Mouse (Mus musculus): ENCODE measurements around the gene Tescl. TPM values are rescaled to one million over a fixed set of nuclear protein-coding genes. Genes with fewer than 3 reads are reported as not detected.
A peak's percentile ranks its signal among the peaks of the same experiment; 100 is the strongest.

Tescl gene
- polyA plus RNA-seq, 1 experiment from 2014 or later, result 0.15 TPM

DNA sequence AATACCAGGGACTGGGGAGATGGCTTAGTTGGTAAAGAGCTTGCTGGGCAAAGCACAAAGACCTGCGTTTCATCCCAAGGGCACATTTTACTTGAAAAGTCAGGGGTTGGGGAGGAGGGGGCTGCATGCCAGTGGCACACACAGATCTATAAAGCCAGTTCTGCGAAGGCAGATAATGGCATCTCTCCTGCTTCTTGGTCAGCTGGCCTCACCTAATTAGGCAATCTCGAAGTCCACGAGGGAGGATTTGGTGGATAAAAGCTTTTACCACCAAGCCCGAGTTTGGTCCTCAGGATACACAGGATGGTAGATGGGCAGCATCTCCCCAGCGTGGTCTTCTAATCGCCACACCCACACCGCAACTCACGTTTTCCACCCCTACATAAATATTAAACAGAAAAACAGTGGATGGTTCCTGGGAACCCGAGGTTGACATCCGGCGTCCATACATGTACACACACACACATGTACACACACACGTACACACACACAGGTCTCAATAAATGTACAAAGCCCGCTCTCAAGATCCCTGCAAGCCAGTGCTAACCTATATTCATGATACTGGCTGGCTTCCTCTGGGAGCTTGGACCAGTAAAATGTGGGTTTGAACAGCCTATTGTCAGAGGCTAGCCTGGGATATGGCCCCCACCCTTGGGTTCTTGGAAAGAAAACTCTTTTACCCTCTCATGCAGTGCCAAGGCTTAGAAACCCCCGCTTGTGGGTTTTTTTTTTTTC lies 36.2 kb downstream of the Tescl start:
- Histone ChIP-seq H3K9ac (ENCODE audit: low read length) (no peak overlapping the region), H3K36me3 (ENCODE audit: control insufficient read depth, insufficient read depth, low read length) (peaks cover 31% of the 10 kb centered on the region), H3K4me1 (ENCODE audit: control insufficient read depth, insufficient read depth, low read length) (0 out of 2 replicates have a peak, but pooled peaks cover 8% of the 10 kb centered on the region), H3K4me2 (ENCODE audit: low read depth, low read length) (peak overlapping the region; percentile 87; the same call in 1 of the 2 replicates), H3K27ac (ENCODE audit: low read length) (no peak overlapping the region), H3K27me3 (ENCODE audit: control insufficient read depth, insufficient read depth, low read length) (no peaks in the 10 kb centered on the region), H3K4me3 (replicated peaks; ENCODE audit: low read length) (no peak overlapping the region), H3K9me3 (replicated peaks; ENCODE audit: control insufficient read depth, low read length) (no peaks in the 10 kb centered on the region)
- ATAC-seq (ENCODE audit: insufficient read depth, low FRiP score), result no peak
- 92% methylated on average over 15 of the region's 15 CpGs for WGBS

GRCm38 (mm10) chr7:24296386-24296785 lies 37.4 kb downstream of the Tescl start:
- Histone ChIP-seq H3K9me3 (replicated peaks; ENCODE audit: control insufficient read depth, low read length) (no peaks in the 10 kb centered on the region; the same call in 1 of the 2 replicates), H3K27ac (ENCODE audit: low read length) (no peak overlapping the region), H3K4me3 (replicated peaks; ENCODE audit: low read length) (no peak overlapping the region), H3K36me3 (ENCODE audit: control insufficient read depth, insufficient read depth, low read length) (peaks cover 38% of the 10 kb centered on the region), H3K9ac (ENCODE audit: low read length) (no peak overlapping the region), H3K4me2 (ENCODE audit: low read depth, low read length) (no peak overlapping the region), H3K4me1 (ENCODE audit: control insufficient read depth, insufficient read depth, low read length) (0 out of 2 replicates have a peak, but pooled peaks cover 8% of the 10 kb centered on the region), H3K27me3 (ENCODE audit: control insufficient read depth, insufficient read depth, low read length) (no peaks in the 10 kb centered on the region)
- ATAC-seq (ENCODE audit: insufficient read depth, low FRiP score), result no peak
- 90% methylated on average over 7 of the region's 7 CpGs for WGBS

DNA sequence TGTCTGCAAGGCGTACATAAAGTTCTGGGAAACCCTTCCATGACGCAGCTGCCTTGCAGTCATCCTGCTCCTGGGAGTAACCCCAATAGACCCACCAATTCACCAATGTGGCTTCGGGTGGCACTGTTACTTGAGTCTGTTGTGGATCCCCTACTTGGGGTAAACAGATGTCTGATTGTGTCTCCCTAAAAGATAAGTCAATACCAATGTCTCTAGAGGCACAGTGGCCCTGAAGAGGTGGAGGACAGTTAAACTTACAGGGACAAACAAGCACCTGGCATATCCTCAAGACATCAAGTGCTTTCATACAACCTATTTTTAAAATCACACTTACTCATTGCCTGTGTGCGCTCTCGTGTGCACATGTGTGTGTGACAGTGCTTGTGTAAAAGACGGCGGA lies 38.4 kb downstream of the Tescl start:
- 0 out of 2 replicates have a peak, but pooled peaks cover 8% of the 10 kb centered on the region for H3K4me1 ChIP-seq (ENCODE audit: control insufficient read depth, insufficient read depth, low read length)
- H3K27ac ChIP-seq (ENCODE audit: low read length), result no peak overlapping the region
- 96% methylated on average over 7 of the region's 7 CpGs for WGBS
- no peaks in the 10 kb centered on the region; the same call in 1 of the 2 replicates for H3K9me3 ChIP-seq (replicated peaks; ENCODE audit: control insufficient read depth, low read length)
- H3K4me2 ChIP-seq (ENCODE audit: low read depth, low read length), result no peak overlapping the region
- no peak for ATAC-seq (ENCODE audit: insufficient read depth, low FRiP score)
- no peaks in the 10 kb centered on the region for H3K27me3 ChIP-seq (ENCODE audit: control insufficient read depth, insufficient read depth, low read length)
- H3K36me3 ChIP-seq (ENCODE audit: control insufficient read depth, insufficient read depth, low read length), result peaks cover 48% of the 10 kb centered on the region
- no peak overlapping the region for H3K9ac ChIP-seq (ENCODE audit: low read length)
- no peak overlapping the region for H3K4me3 ChIP-seq (replicated peaks; ENCODE audit: low read length)

- Histone ChIP-seq H3K4me3 (replicated peaks; ENCODE audit: low read length) (no peak overlapping the region), H3K36me3 (ENCODE audit: control insufficient read depth, insufficient read depth, low read length) (peaks cover 54% of the 10 kb centered on the region), H3K27ac (ENCODE audit: low read length) (no peak overlapping the region), H3K9me3 (replicated peaks; ENCODE audit: control insufficient read depth, low read length) (no peaks in the 10 kb centered on the region; the same call in 1 of the 2 replicates), H3K9ac (ENCODE audit: low read length) (no peak overlapping the region), H3K27me3 (ENCODE audit: control insufficient read depth, insufficient read depth, low read length) (no peaks in the 10 kb centered on the region), H3K4me1 (ENCODE audit: control insufficient read depth, insufficient read depth, low read length) (0 out of 2 replicates have a peak, but pooled peaks cover 8% of the 10 kb centered on the region), H3K4me2 (ENCODE audit: low read depth, low read length) (no peak overlapping the region)
- WGBS, result 94% methylated on average over 4 of the region's 4 CpGs
- no peak for ATAC-seq (ENCODE audit: insufficient read depth, low FRiP score)
Measured at GRCm38 (mm10) chr7:24294763-24295162, 39.0 kb downstream of the Tescl start.

- Histone ChIP-seq H3K27ac (ENCODE audit: low read length) (peak overlapping the region; percentile 46; the same call in 1 of the 2 replicates), H3K9ac (ENCODE audit: low read length) (no peak overlapping the region), H3K36me3 (ENCODE audit: control insufficient read depth, insufficient read depth, low read length) (peaks cover 55% of the 10 kb centered on the region), H3K9me3 (replicated peaks; ENCODE audit: control insufficient read depth, low read length) (no peaks in the 10 kb centered on the region; the same call in 1 of the 2 replicates), H3K4me2 (ENCODE audit: low read depth, low read length) (no peak overlapping the region), H3K4me1 (ENCODE audit: control insufficient read depth, insufficient read depth, low read length) (0 out of 2 replicates have a peak, but pooled peaks cover 6% of the 10 kb centered on the region), H3K27me3 (ENCODE audit: control insufficient read depth, insufficient read depth, low read length) (no peaks in the 10 kb centered on the region), H3K4me3 (replicated peaks; ENCODE audit: low read length) (no peak overlapping the region)
- WGBS, result 71% methylated on average over 12 of the region's 12 CpGs
- ATAC-seq (ENCODE audit: insufficient read depth, low FRiP score), result peak; percentile 46; the same call in 1 of the 2 replicates
Measured at GRCm38 (mm10) chr7:24293061-24293851, 40.5 kb downstream of the Tescl start.

- ATAC-seq (ENCODE audit: insufficient read depth, low FRiP score), result no peak
Measured at GRCm38 (mm10) chr7:24291387-24292090, 42.2 kb downstream of the Tescl start.

GRCm38 (mm10) chr7:24290106-24290693 lies 43.5 kb downstream of the Tescl start:
- no peak overlapping the region for H3K27ac ChIP-seq (ENCODE audit: low read length)
- no peak overlapping the region for H3K9ac ChIP-seq (ENCODE audit: low read length)
- H3K4me1 ChIP-seq (ENCODE audit: control insufficient read depth, insufficient read depth, low read length), result no peaks in the 10 kb centered on the region
- peaks cover 46% of the 10 kb centered on the region for H3K36me3 ChIP-seq (ENCODE audit: control insufficient read depth, insufficient read depth, low read length)
- H3K4me2 ChIP-seq (ENCODE audit: low read depth, low read length), result no peak overlapping the region
- 92% methylated on average over 4 of the region's 4 CpGs for WGBS
- no peak for ATAC-seq (ENCODE audit: insufficient read depth, low FRiP score)
- no peaks in the 10 kb centered on the region; the same call in 1 of the 2 replicates for H3K9me3 ChIP-seq (replicated peaks; ENCODE audit: control insufficient read depth, low read length)
- no peak overlapping the region for H3K4me3 ChIP-seq (replicated peaks; ENCODE audit: low read length)
- H3K27me3 ChIP-seq (ENCODE audit: control insufficient read depth, insufficient read depth, low read length), result no peaks in the 10 kb centered on the region

More at GRCm38 (mm10) chr7:24291387-24292090, 42.2 kb downstream of the Tescl start:
- Histone ChIP-seq H3K36me3 (ENCODE audit: control insufficient read depth, insufficient read depth, low read length) (peaks cover 55% of the 10 kb centered on the region), H3K4me3 (replicated peaks; ENCODE audit: low read length) (no peak overlapping the region), H3K9ac (ENCODE audit: low read length) (no peak overlapping the region), H3K4me2 (ENCODE audit: low read depth, low read length) (no peak overlapping the region), H3K27me3 (ENCODE audit: control insufficient read depth, insufficient read depth, low read length) (no peaks in the 10 kb centered on the region), H3K9me3 (replicated peaks; ENCODE audit: control insufficient read depth, low read length) (no peaks in the 10 kb centered on the region; the same call in 1 of the 2 replicates), H3K4me1 (ENCODE audit: control insufficient read depth, insufficient read depth, low read length) (no peaks in the 10 kb centered on the region), H3K27ac (ENCODE audit: low read length) (no peak overlapping the region)
- 88% methylated on average over 27 of the region's 27 CpGs for WGBS

GRCm38 (mm10) chr7:24288512-24288911 lies 45.2 kb downstream of the Tescl start:
- Histone ChIP-seq H3K27ac (ENCODE audit: low read length) (no peak overlapping the region), H3K36me3 (ENCODE audit: control insufficient read depth, insufficient read depth, low read length) (peaks cover 35% of the 10 kb centered on the region), H3K4me2 (ENCODE audit: low read depth, low read length) (no peak overlapping the region), H3K4me3 (replicated peaks; ENCODE audit: low read length) (no peak overlapping the region), H3K4me1 (ENCODE audit: control insufficient read depth, insufficient read depth, low read length) (no peaks in the 10 kb centered on the region), H3K9ac (ENCODE audit: low read length) (no peak overlapping the region), H3K27me3 (ENCODE audit: control insufficient read depth, insufficient read depth, low read length) (no peaks in the 10 kb centered on the region), H3K9me3 (replicated peaks; ENCODE audit: control insufficient read depth, low read length) (no peaks in the 10 kb centered on the region; the same call in 1 of the 2 replicates)
- ATAC-seq (ENCODE audit: insufficient read depth, low FRiP score), result no peak
- WGBS, result 83% methylated on average over 6 of the region's 6 CpGs
